Mouse (Mus musculus): ENCODE data around the gene Mymk. TPM values are rescaled to one million over a fixed set of nuclear protein-coding genes. Genes with fewer than 3 reads are reported as not detected.
A peak's percentile ranks its signal among the peaks of the same experiment; 100 is the strongest.

Mymk gene
- polyA plus RNA-seq, 1 experiment from 2014 or later, result 1.1 TPM

GRCm38 (mm10) chr2:27079649-27080048, 7.7 kb upstream of the Mymk start:
- no peak for DNase-seq (ENCODE audit: low spot score)

- DNase-seq (ENCODE audit: low spot score), result peak; percentile 71
Measured at GRCm38 (mm10) chr2:27079152-27079584, 7.2 kb upstream of the Mymk start, which contains the start of gene Adamtsl2. Adamtsl2 (plus strand) TSS chr2:27079379.

GRCm38 (mm10) chr2:27078312-27078711, 6.3 kb upstream of the Mymk start:
- DNase-seq (ENCODE audit: low spot score), result peak; percentile 33

- DNase-seq (ENCODE audit: low spot score), result peak; percentile 65
Measured at GRCm38 (mm10) chr2:27077655-27078244, 5.8 kb upstream of the Mymk start.

GRCm38 (mm10) chr2:27075485-27075884, 3.5 kb upstream of the Mymk start:
- DNase-seq (ENCODE audit: low spot score), result no peak

GRCm38 (mm10) chr2:27074804-27075203, 2.8 kb upstream of the Mymk start:
- no peak for DNase-seq (ENCODE audit: low spot score)

- DNase-seq (ENCODE audit: low spot score), result no peak
Measured at GRCm38 (mm10) chr2:27073407-27073806, 1.4 kb upstream of the Mymk start.

- no peak for DNase-seq (ENCODE audit: low spot score)
Measured at GRCm38 (mm10) chr2:27071137-27071536, 842 bp downstream of the Mymk start.

- peak; percentile 86 for DNase-seq (ENCODE audit: low spot score)
Measured at GRCm38 (mm10) chr2:27070247-27070813, 1.6 kb downstream of the Mymk start.

GRCm38 (mm10) chr2:27069646-27070045, 2.3 kb downstream of the Mymk start:
- no peak for DNase-seq (ENCODE audit: low spot score)

- DNase-seq (ENCODE audit: low spot score), result no peak
Measured at GRCm38 (mm10) chr2:27067996-27068395, 4.0 kb downstream of the Mymk start.

GRCm38 (mm10) chr2:27067124-27067523, 4.9 kb downstream of the Mymk start:
- DNase-seq (ENCODE audit: low spot score), result no peak

GRCm38 (mm10) chr2:27059187-27059586, 12.8 kb downstream of the Mymk start:
- no peak for DNase-seq (ENCODE audit: low spot score)

- no peak for DNase-seq (ENCODE audit: low spot score)
Measured at GRCm38 (mm10) chr2:27058751-27059150, 13.2 kb downstream of the Mymk start.

GRCm38 (mm10) chr2:27058251-27058650, 13.7 kb downstream of the Mymk start:
- no peak for DNase-seq (ENCODE audit: low spot score)

GRCm38 (mm10) chr2:27049408-27049807, 22.6 kb downstream of the Mymk start:
- no peak for DNase-seq (ENCODE audit: low spot score)

- no peak for DNase-seq (ENCODE audit: low spot score)
Measured at GRCm38 (mm10) chr2:27045979-27046770, 25.8 kb downstream of the Mymk start.

GRCm38 (mm10) chr2:27044641-27045040, 27.3 kb downstream of the Mymk start:
- DNase-seq (ENCODE audit: low spot score), result no peak

- DNase-seq (ENCODE audit: low spot score), result no peak
Measured at GRCm38 (mm10) chr2:27044166-27044565, 27.8 kb downstream of the Mymk start.

GRCm38 (mm10) chr2:27043461-27043860, 28.5 kb downstream of the Mymk start:
- peak; percentile 84 for DNase-seq (ENCODE audit: low spot score)

GRCm38 (mm10) chr2:27042131-27042844, 29.7 kb downstream of the Mymk start:
- no peak for DNase-seq (ENCODE audit: low spot score)

GRCm38 (mm10) chr2:27039286-27039685, 32.7 kb downstream of the Mymk start:
- peak; percentile 52 for DNase-seq (ENCODE audit: low spot score)

Data from thymus, postnatal 0 days (tissue).